Mouse (Mus musculus): ENCODE measurements around the gene Sox10.

DNA sequence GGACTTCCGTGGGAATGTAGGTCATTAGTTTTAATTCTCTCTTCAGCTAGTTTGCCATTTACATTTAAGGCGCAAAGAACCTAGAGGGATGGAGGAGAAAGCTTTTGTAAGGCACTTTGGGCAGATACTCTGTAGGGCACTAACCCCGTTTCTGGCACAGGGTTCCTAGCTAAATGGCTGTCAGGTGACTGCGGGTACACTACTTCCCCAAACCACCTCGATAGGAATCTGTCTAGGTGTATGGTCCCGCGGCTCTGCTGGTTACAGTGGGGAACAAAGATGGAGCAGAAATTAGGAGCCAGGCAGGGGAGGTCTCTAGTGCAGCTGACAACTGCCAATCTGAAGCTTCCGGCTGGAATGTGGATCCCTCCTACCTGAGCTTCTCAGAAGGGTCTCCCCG is 55.0 kb downstream of the Sox10 start:
- TF ChIP-seq CTCF (IDR thresholded peaks at IDR 0.05; ENCODE audit: low read depth): no peak
- no peak for TF ChIP-seq EP300 (IDR thresholded peaks at IDR 0.05; ENCODE audit: low read depth)
